In the genomic region with DNA sequence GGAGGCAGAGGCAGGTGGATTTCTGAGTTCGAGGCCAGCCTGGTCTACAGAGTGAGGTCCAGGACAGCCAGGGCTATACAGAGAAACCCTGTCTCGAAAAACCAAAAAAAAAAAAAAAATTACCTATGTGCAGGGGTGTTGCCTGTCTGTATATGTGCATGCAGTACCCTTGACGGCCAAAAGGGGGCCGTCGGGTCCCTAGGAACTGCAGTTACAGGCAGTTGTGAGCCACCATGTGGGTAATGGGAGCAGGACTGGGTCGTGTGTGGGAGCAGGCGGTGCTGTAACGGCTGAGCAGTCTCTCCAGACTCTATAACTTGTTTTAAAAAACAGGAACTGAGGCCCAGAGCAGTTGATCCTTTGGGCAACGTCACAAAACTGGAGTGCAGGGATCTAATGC, we compare ENCODE assay signal across 7 mouse cellular contexts. TPM values are rescaled to one million over a fixed set of nuclear protein-coding genes. Genes with fewer than 3 reads are reported as not detected.
A peak's percentile ranks its signal among the peaks of the same experiment; 100 is the strongest.
DNase-seq lines count a peak whose midpoint lies in the region; ATAC-seq and TF ChIP-seq lines count a peak whose summit lies in the region.

No protein-coding gene starts in this region.

- H3K4me1 ChIP-seq in lung, postnatal 0 days (ENCODE audit: insufficient read depth, low read depth, low read length) = no peaks in the 10 kb centered on the region

- 15% methylated on average over 9 of the region's 9 CpGs for WGBS in lung, postnatal 0 days

- 0 out of 2 replicates have a peak, but pooled peaks cover 6% of the 10 kb centered on the region for H3K27me3 ChIP-seq in lung, postnatal 0 days (replicated peaks; ENCODE audit: insufficient read depth, low read length)

- peaks cover 17% of the 10 kb centered on the region for H3K36me3 ChIP-seq in lung, postnatal 0 days (ENCODE audit: insufficient read depth, low read length)

- H3K9ac ChIP-seq in lung, postnatal 0 days (replicated peaks; ENCODE audit: low read depth) = no peak overlapping the region

- no peak for TF ChIP-seq EP300 in lung, postnatal 0 days (IDR thresholded peaks at IDR 0.05)

- peak; percentile 47 for DNase-seq in lung, postnatal 0 days (ENCODE audit: low spot score)
- DNase-seq in lung, postnatal 10 days = no peak
- peak; percentile 94 for DNase-seq in ZHBTc4 (ENCODE audit: low read depth, low spot score)
- peak; percentile 77 for DNase-seq in mesoderm, embryonic 11.5 days (ENCODE audit: low read depth, low spot score)
- no peak for DNase-seq in urinary bladder, postnatal 4 days (ENCODE audit: low spot score in 2 of 2)
- no peak for DNase-seq in heart, adult 9 months (ENCODE audit: low spot score in 2 of 2)

- H3K27ac ChIP-seq in lung, postnatal 0 days (ENCODE audit: low read length) = no peak overlapping the region

- ATAC-seq in lung, postnatal 0 days = no peak
- ATAC-seq in erythroblast, adult 5-6 weeks (replicated peaks; ENCODE audit: low FRiP score, poor library complexity, severe bottlenecking) = peak; percentile 53

- peak; percentile 69 for TF ChIP-seq CTCF in lung, postnatal 0 days (IDR thresholded peaks at IDR 0.05)

- H3K9me3 ChIP-seq in lung, postnatal 0 days (ENCODE audit: low read length) = no peaks in the 10 kb centered on the region

- H3K4me3 ChIP-seq in lung, postnatal 0 days (ENCODE audit: low read depth, low read length) = no peak overlapping the region

- H3K4me2 ChIP-seq in lung, postnatal 0 days (replicated peaks; ENCODE audit: low read depth, low read length) = no peak overlapping the region

RNA-seq across cellular contexts. Expression of a gene that starts 1.5 kb away (rescaled TPM):
- 0.08 and 0.11 TPM in 2 replicates for polyA plus RNA-seq in lung, postnatal 0 days (2015; fragmentation: Nextera tagmentation; extraction: Ambion mirVana)
- not detected in 2 replicates for total RNA-seq in erythroblast, adult 5-6 weeks (2015; ENCODE audit: low replicate concordance)
- total RNA-seq in erythroblast, adult 5-6 weeks (2017; ENCODE audit: low replicate concordance) = 0.68 TPM in 1 of 2 replicates, not detected in the other

RNA-seq across cellular contexts. Expression of a gene that starts 12.2 kb away (rescaled TPM):
- 40.7 and 46.7 TPM in 2 replicates for polyA plus RNA-seq in lung, postnatal 0 days (2015; fragmentation: Nextera tagmentation; extraction: Ambion mirVana)
- 8.1 and 46.4 TPM in 2 replicates for total RNA-seq in erythroblast, adult 5-6 weeks (2015; ENCODE audit: low replicate concordance)
- 10.8 and 12.8 TPM in 2 replicates for total RNA-seq in erythroblast, adult 5-6 weeks (2017; ENCODE audit: low replicate concordance)

RNA-seq across cellular contexts. Expression of a gene that starts 15.9 kb away (rescaled TPM):
- 19.0 and 19.3 TPM in 2 replicates for polyA plus RNA-seq in lung, postnatal 0 days (2015; fragmentation: Nextera tagmentation; extraction: Ambion mirVana)
- 2.9 and 4.6 TPM in 2 replicates for total RNA-seq in erythroblast, adult 5-6 weeks (2015; ENCODE audit: low replicate concordance)
- total RNA-seq in erythroblast, adult 5-6 weeks (2017; ENCODE audit: low replicate concordance) = 2.1 and 6.0 TPM in 2 replicates

RNA-seq across cellular contexts. Expression of a gene that starts 28.5 kb away (rescaled TPM):
- 73.6 and 83.9 TPM in 2 replicates for polyA plus RNA-seq in lung, postnatal 0 days (2015; fragmentation: Nextera tagmentation; extraction: Ambion mirVana)
- 13.4 and 23.8 TPM in 2 replicates for total RNA-seq in erythroblast, adult 5-6 weeks (2015; ENCODE audit: low replicate concordance)
- total RNA-seq in erythroblast, adult 5-6 weeks (2017; ENCODE audit: low replicate concordance) = 0.84 and 8.2 TPM in 2 replicates

RNA-seq across cellular contexts. Expression of a gene that starts 40.0 kb away (rescaled TPM):
- 4.2 and 4.6 TPM in 2 replicates for polyA plus RNA-seq in lung, postnatal 0 days (2015; fragmentation: Nextera tagmentation; extraction: Ambion mirVana)
- total RNA-seq in erythroblast, adult 5-6 weeks (2015; ENCODE audit: low replicate concordance) = 2.1 and 12.1 TPM in 2 replicates
- total RNA-seq in erythroblast, adult 5-6 weeks (2017; ENCODE audit: low replicate concordance) = 6.3 and 14.8 TPM in 2 replicates

Comparison
In these comparisons a context has a peak if more than half of its experiments do, and no peak if none do; other contexts are left out.
1. DNase-seq: peak in lung, postnatal 0 days (single experiment), ZHBTc4 (single experiment) and mesoderm, embryonic 11.5 days (single experiment); none in lung, postnatal 10 days (single experiment), urinary bladder, postnatal 4 days (0 of 2) and heart, adult 9 months (0 of 2).